Mouse (Mus musculus): ENCODE results near the gene Sash1. TPM values are rescaled to one million over a fixed set of nuclear protein-coding genes. Genes with fewer than 3 reads are reported as not detected.
A peak's percentile ranks its signal among the peaks of the same experiment; 100 is the strongest.

The Sash1 gene
- polyA plus RNA-seq (2015; fragmentation: Nextera tagmentation; extraction: Ambion mirVana) = 5.9 and 7.5 TPM in 2 replicates

- H3K9me3 ChIP-seq = no peaks in the 10 kb centered on the region
- H3K9ac ChIP-seq = peak within 1 kb of the TSS; percentile 91
- peak within 1 kb of the TSS; percentile 94 for H3K27ac ChIP-seq
- H3K4me1 ChIP-seq = peaks cover 32% of the 10 kb centered on the region
- no peaks in the 10 kb centered on the region for H3K27me3 ChIP-seq
- H3K36me3 ChIP-seq = no peaks in the 10 kb centered on the region
- H3K4me3 ChIP-seq = peak within 1 kb of the TSS; percentile 84
- under 1% methylated on average over 80 of the region's 80 CpGs for WGBS
- H3K4me2 ChIP-seq = peak within 1 kb of the TSS; percentile 71
- peak; percentile 89 for ATAC-seq (ENCODE audit: insufficient number of reproducible peaks, insufficient read depth, low FRiP score, low TSS enrichment, low read depth)
These were observed at the start of gene Sash1 for GRCm38 (mm10) chr10:8885630-8886527. Sash1 (minus strand) TSS chr10:8886070.

- no peaks in the 10 kb centered on the region for H3K27me3 ChIP-seq
- H3K4me3 ChIP-seq = no peak overlapping the region
- no peak overlapping the region for H3K27ac ChIP-seq
- H3K4me2 ChIP-seq = no peak overlapping the region
- H3K9ac ChIP-seq = no peak overlapping the region
- WGBS = 60% methylated on average over 4 of the region's 4 CpGs
- H3K36me3 ChIP-seq = no peaks in the 10 kb centered on the region
- ATAC-seq (ENCODE audit: insufficient number of reproducible peaks, insufficient read depth, low FRiP score, low TSS enrichment, low read depth) = no peak
- no peaks in the 10 kb centered on the region for H3K9me3 ChIP-seq
- H3K4me1 ChIP-seq = 0 out of 2 replicates have a peak, but pooled peaks cover 6% of the 10 kb centered on the region
These were observed 49.7 kb upstream of the Sash1 start for GRCm38 (mm10) chr10:8935601-8936000.

- H3K27ac ChIP-seq = no peak overlapping the region
- H3K27me3 ChIP-seq = no peaks in the 10 kb centered on the region
- no peak for ATAC-seq (ENCODE audit: insufficient number of reproducible peaks, insufficient read depth, low FRiP score, low TSS enrichment, low read depth)
- H3K9ac ChIP-seq = no peak overlapping the region
- no peaks in the 10 kb centered on the region for H3K9me3 ChIP-seq
- 84% methylated on average over 10 of the region's 10 CpGs for WGBS
- H3K4me3 ChIP-seq = no peak overlapping the region
- no peak overlapping the region for H3K4me2 ChIP-seq
- no peaks in the 10 kb centered on the region for H3K36me3 ChIP-seq
- H3K4me1 ChIP-seq = 0 out of 2 replicates have a peak, but pooled peaks cover 12% of the 10 kb centered on the region
These were observed 47.8 kb upstream of the Sash1 start for GRCm38 (mm10) chr10:8933451-8934372.

- no peak for ATAC-seq (ENCODE audit: insufficient number of reproducible peaks, insufficient read depth, low FRiP score, low TSS enrichment, low read depth)
- Histone ChIP-seq H3K9me3 (no peaks in the 10 kb centered on the region), H3K4me2 (no peak overlapping the region), H3K4me1 (0 out of 2 replicates have a peak, but pooled peaks cover 12% of the 10 kb centered on the region), H3K27ac (no peak overlapping the region), H3K9ac (no peak overlapping the region), H3K36me3 (no peaks in the 10 kb centered on the region), H3K4me3 (no peak overlapping the region), H3K27me3 (no peaks in the 10 kb centered on the region)
- WGBS = 82% methylated on average over 8 of the region's 8 CpGs
These were observed 45.8 kb upstream of the Sash1 start for GRCm38 (mm10) chr10:8931548-8932240.

GRCm38 (mm10) chr10:8930672-8931071 lies 44.8 kb upstream of the Sash1 start:
- Histone ChIP-seq H3K4me2 (no peak overlapping the region), H3K4me3 (no peak overlapping the region)
- ATAC-seq (ENCODE audit: insufficient number of reproducible peaks, insufficient read depth, low FRiP score, low TSS enrichment, low read depth) = no peak

GRCm38 (mm10) chr10:8928775-8929647 lies 43.1 kb upstream of the Sash1 start:
- H3K36me3 ChIP-seq = no peaks in the 10 kb centered on the region
- H3K27ac ChIP-seq = no peak overlapping the region
- H3K27me3 ChIP-seq = no peaks in the 10 kb centered on the region
- H3K9me3 ChIP-seq = no peaks in the 10 kb centered on the region
- H3K4me2 ChIP-seq = no peak overlapping the region
- H3K4me3 ChIP-seq = no peak overlapping the region
- H3K4me1 ChIP-seq = 0 out of 2 replicates have a peak, but pooled peaks cover 11% of the 10 kb centered on the region
- no peak for ATAC-seq (ENCODE audit: insufficient number of reproducible peaks, insufficient read depth, low FRiP score, low TSS enrichment, low read depth)
- no peak overlapping the region for H3K9ac ChIP-seq
- WGBS = 53% methylated on average over 10 of the region's 10 CpGs

More at GRCm38 (mm10) chr10:8930672-8931071, 44.8 kb upstream of the Sash1 start:
- Histone ChIP-seq H3K27ac (no peak overlapping the region), H3K9ac (no peak overlapping the region), H3K4me1 (0 out of 2 replicates have a peak, but pooled peaks cover 12% of the 10 kb centered on the region), H3K27me3 (no peaks in the 10 kb centered on the region), H3K36me3 (no peaks in the 10 kb centered on the region), H3K9me3 (no peaks in the 10 kb centered on the region)

- H3K9me3 ChIP-seq = no peaks in the 10 kb centered on the region
- ATAC-seq (ENCODE audit: insufficient number of reproducible peaks, insufficient read depth, low FRiP score, low TSS enrichment, low read depth) = no peak
- 0 out of 2 replicates have a peak, but pooled peaks cover 6% of the 10 kb centered on the region for H3K4me1 ChIP-seq
- no peak overlapping the region for H3K4me2 ChIP-seq
- no peak overlapping the region for H3K9ac ChIP-seq
- no peaks in the 10 kb centered on the region for H3K36me3 ChIP-seq
- H3K27ac ChIP-seq = no peak overlapping the region
- H3K27me3 ChIP-seq = no peaks in the 10 kb centered on the region
- no peak overlapping the region for H3K4me3 ChIP-seq
These were observed 42.4 kb upstream of the Sash1 start for GRCm38 (mm10) chr10:8928261-8928660.

GRCm38 (mm10) chr10:8926906-8927305 lies 41.0 kb upstream of the Sash1 start:
- 92% methylated on average over 3 of the region's 3 CpGs for WGBS
- Histone ChIP-seq H3K4me3 (no peak overlapping the region), H3K9ac (no peak overlapping the region), H3K4me2 (no peak overlapping the region), H3K27me3 (no peaks in the 10 kb centered on the region), H3K36me3 (no peaks in the 10 kb centered on the region), H3K9me3 (no peaks in the 10 kb centered on the region), H3K4me1 (peaks cover 8% of the 10 kb centered on the region; the same call in 1 of the 2 replicates), H3K27ac (no peak overlapping the region)
- ATAC-seq (ENCODE audit: insufficient number of reproducible peaks, insufficient read depth, low FRiP score, low TSS enrichment, low read depth) = no peak

- no peak overlapping the region for H3K9ac ChIP-seq
- no peak overlapping the region for H3K27ac ChIP-seq
- H3K9me3 ChIP-seq = no peaks in the 10 kb centered on the region
- WGBS = 81% methylated on average over 3 of the region's 3 CpGs
- no peak overlapping the region for H3K4me2 ChIP-seq
- ATAC-seq (ENCODE audit: insufficient number of reproducible peaks, insufficient read depth, low FRiP score, low TSS enrichment, low read depth) = no peak
- peaks cover 14% of the 10 kb centered on the region; the same call in 1 of the 2 replicates for H3K4me1 ChIP-seq
- no peak overlapping the region for H3K4me3 ChIP-seq
- H3K27me3 ChIP-seq = no peaks in the 10 kb centered on the region
- H3K36me3 ChIP-seq = no peaks in the 10 kb centered on the region
These were observed 40.4 kb upstream of the Sash1 start for GRCm38 (mm10) chr10:8926295-8926694.

- no peaks in the 10 kb centered on the region for H3K27me3 ChIP-seq
- no peaks in the 10 kb centered on the region for H3K36me3 ChIP-seq
- peaks cover 18% of the 10 kb centered on the region; the same call in 1 of the 2 replicates for H3K4me1 ChIP-seq
- no peak overlapping the region for H3K27ac ChIP-seq
- no peak overlapping the region for H3K4me3 ChIP-seq
- H3K4me2 ChIP-seq = no peak overlapping the region
- 43% methylated on average over 5 of the region's 5 CpGs for WGBS
- no peak overlapping the region for H3K9ac ChIP-seq
- ATAC-seq (ENCODE audit: insufficient number of reproducible peaks, insufficient read depth, low FRiP score, low TSS enrichment, low read depth) = no peak
- no peaks in the 10 kb centered on the region for H3K9me3 ChIP-seq
These were observed 39.4 kb upstream of the Sash1 start for GRCm38 (mm10) chr10:8925299-8925698.

Data from embryonic facial prominence, embryonic 13.5 days (tissue).